Mouse (Mus musculus): ENCODE measurements around the gene Il10.

DNA sequence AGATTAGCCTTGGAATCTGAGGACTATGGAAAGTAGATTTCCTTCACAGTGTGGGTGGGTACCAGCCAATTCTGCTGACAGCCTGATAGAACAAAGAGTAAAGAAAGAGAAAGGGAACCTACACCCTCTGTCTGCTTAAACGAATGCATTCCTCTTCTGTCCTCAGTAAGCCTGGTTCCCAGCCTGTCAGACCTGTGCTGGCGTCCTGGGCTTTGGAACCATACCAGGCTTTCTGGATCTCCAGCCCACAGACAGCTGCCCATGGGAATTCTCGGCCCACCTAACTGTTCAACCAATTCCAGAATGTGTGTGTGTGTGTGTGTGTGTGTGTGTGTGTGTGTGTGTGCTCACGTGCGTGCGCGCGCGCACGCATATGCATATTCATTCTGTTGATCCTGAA lies 21.3 kb upstream of the Il10 start:
- TF ChIP-seq POLR2A (IDR thresholded peaks at IDR 0.05; ENCODE audit: control insufficient read depth, low read depth, low read length) = no peak
- no peak for TF ChIP-seq CTCF (IDR thresholded peaks at IDR 0.05; ENCODE audit: control insufficient read depth, insufficient read depth, insufficient replicate concordance, low read depth, low read length)
